Mouse (Mus musculus): ENCODE results near the gene Cd84. TPM values are rescaled to one million over a fixed set of nuclear protein-coding genes. Genes with fewer than 3 reads are reported as not detected.
"Not testable (repeated sequence)": the region's sequence is repeated elsewhere in the genome, so short reads cannot be mapped to it uniquely, and the experiment has no call there.

Gene Cd84
- polyA plus RNA-seq, 1 experiment from 2014 or later: 1.1 TPM

GRCm38 (mm10) chr1:171886989-171887388 is 47.5 kb downstream of the Cd84 start:
- WGBS: 96% methylated on average over 1 of the region's 1 CpGs

GRCm38 (mm10) chr1:171895364-171895763 is 55.9 kb downstream of the Cd84 start, which contains the start of gene Gm10521:
Gene Gm10521 (plus strand): TSS chr1:171895664.
- WGBS: 75% methylated on average over 5 of the region's 5 CpGs
- not testable (repeated sequence) for ATAC-seq; H3K4me2 ChIP-seq (ENCODE audit: low read length); H3K4me1 ChIP-seq (ENCODE audit: control insufficient read depth, insufficient read depth, low read depth, low read length); H3K9me3 ChIP-seq (ENCODE audit: control insufficient read depth, low read length); H3K27me3 ChIP-seq (replicated peaks; ENCODE audit: control insufficient read depth, insufficient read depth, low read length); H3K9ac ChIP-seq (ENCODE audit: low read depth, low read length); H3K4me3 ChIP-seq (ENCODE audit: low read length); H3K36me3 ChIP-seq (ENCODE audit: control insufficient read depth, insufficient read depth, low read length); H3K27ac ChIP-seq (ENCODE audit: low read depth, low read length)

More at GRCm38 (mm10) chr1:171886989-171887388, 47.5 kb downstream of the Cd84 start:
- H3K27me3 ChIP-seq (replicated peaks; ENCODE audit: control insufficient read depth, insufficient read depth, low read length): no peaks in the 10 kb centered on the region
- H3K4me2 ChIP-seq (ENCODE audit: low read length): no peak overlapping the region
- H3K36me3 ChIP-seq (ENCODE audit: control insufficient read depth, insufficient read depth, low read length): no peaks in the 10 kb centered on the region
- H3K9me3 ChIP-seq (ENCODE audit: control insufficient read depth, low read length): no peaks in the 10 kb centered on the region
- no peak for ATAC-seq
- H3K4me3 ChIP-seq (ENCODE audit: low read length): no peak overlapping the region
- H3K27ac ChIP-seq (ENCODE audit: low read depth, low read length): no peak overlapping the region
- no peak overlapping the region for H3K9ac ChIP-seq (ENCODE audit: low read depth, low read length)
- H3K4me1 ChIP-seq (ENCODE audit: control insufficient read depth, insufficient read depth, low read depth, low read length): no peaks in the 10 kb centered on the region

GRCm38 (mm10) chr1:171904011-171904410 is 64.5 kb downstream of the Cd84 start:
- Histone ChIP-seq H3K9ac (ENCODE audit: low read depth, low read length) (no peak overlapping the region), H3K4me1 (ENCODE audit: control insufficient read depth, insufficient read depth, low read depth, low read length) (no peaks in the 10 kb centered on the region), H3K27ac (ENCODE audit: low read depth, low read length) (no peak overlapping the region), H3K36me3 (ENCODE audit: control insufficient read depth, insufficient read depth, low read length) (no peaks in the 10 kb centered on the region), H3K9me3 (ENCODE audit: control insufficient read depth, low read length) (0 out of 2 replicates have a peak, but pooled peaks cover 2% of the 10 kb centered on the region), H3K27me3 (replicated peaks; ENCODE audit: control insufficient read depth, insufficient read depth, low read length) (no peaks in the 10 kb centered on the region), H3K4me2 (ENCODE audit: low read length) (no peak overlapping the region), H3K4me3 (ENCODE audit: low read length) (no peak overlapping the region)
- ATAC-seq: no peak
- 82% methylated on average over 1 of the region's 1 CpGs for WGBS

GRCm38 (mm10) chr1:171915638-171916458 is 76.4 kb downstream of the Cd84 start:
- Histone ChIP-seq H3K9me3 (ENCODE audit: control insufficient read depth, low read length) (no peaks in the 10 kb centered on the region), H3K4me1 (ENCODE audit: control insufficient read depth, insufficient read depth, low read depth, low read length) (no peaks in the 10 kb centered on the region), H3K36me3 (ENCODE audit: control insufficient read depth, insufficient read depth, low read length) (no peaks in the 10 kb centered on the region), H3K27ac (ENCODE audit: low read depth, low read length) (no peak overlapping the region), H3K9ac (ENCODE audit: low read depth, low read length) (no peak overlapping the region), H3K4me3 (ENCODE audit: low read length) (no peak overlapping the region), H3K4me2 (ENCODE audit: low read length) (no peak overlapping the region), H3K27me3 (replicated peaks; ENCODE audit: control insufficient read depth, insufficient read depth, low read length) (no peaks in the 10 kb centered on the region)
- no peak for ATAC-seq
- 86% methylated on average over 13 of the region's 13 CpGs for WGBS

GRCm38 (mm10) chr1:171917305-171918039 is 78.0 kb downstream of the Cd84 start, which contains the start of gene Slamf6:
Gene Slamf6 (plus strand): TSS chr1:171917515.
- no peak for ATAC-seq
- Histone ChIP-seq H3K9ac (ENCODE audit: low read depth, low read length) (no peak within 1 kb of the TSS), H3K27me3 (replicated peaks; ENCODE audit: control insufficient read depth, insufficient read depth, low read length) (no peaks in the 10 kb centered on the region), H3K9me3 (ENCODE audit: control insufficient read depth, low read length) (no peaks in the 10 kb centered on the region), H3K4me1 (ENCODE audit: control insufficient read depth, insufficient read depth, low read depth, low read length) (no peaks in the 10 kb centered on the region), H3K4me3 (ENCODE audit: low read length) (no peak within 1 kb of the TSS), H3K36me3 (ENCODE audit: control insufficient read depth, insufficient read depth, low read length) (no peaks in the 10 kb centered on the region), H3K4me2 (ENCODE audit: low read length) (no peak within 1 kb of the TSS), H3K27ac (ENCODE audit: low read depth, low read length) (no peak within 1 kb of the TSS)
- 84% methylated on average over 14 of the region's 14 CpGs for WGBS

- 91% methylated on average over 12 of the region's 12 CpGs for WGBS
- Histone ChIP-seq H3K36me3 (ENCODE audit: control insufficient read depth, insufficient read depth, low read length) (no peaks in the 10 kb centered on the region), H3K27ac (ENCODE audit: low read depth, low read length) (no peak overlapping the region), H3K4me1 (ENCODE audit: control insufficient read depth, insufficient read depth, low read depth, low read length) (no peaks in the 10 kb centered on the region), H3K9me3 (ENCODE audit: control insufficient read depth, low read length) (no peaks in the 10 kb centered on the region), H3K4me3 (ENCODE audit: low read length) (no peak overlapping the region), H3K9ac (ENCODE audit: low read depth, low read length) (no peak overlapping the region), H3K27me3 (replicated peaks; ENCODE audit: control insufficient read depth, insufficient read depth, low read length) (no peaks in the 10 kb centered on the region), H3K4me2 (ENCODE audit: low read length) (no peak overlapping the region)
- no peak for ATAC-seq
Observed at GRCm38 (mm10) chr1:171918136-171918920, 78.8 kb downstream of the Cd84 start.

GRCm38 (mm10) chr1:171919193-171919592 is 79.7 kb downstream of the Cd84 start:
- Histone ChIP-seq H3K9ac (ENCODE audit: low read depth, low read length) (no peak overlapping the region), H3K4me3 (ENCODE audit: low read length) (no peak overlapping the region), H3K36me3 (ENCODE audit: control insufficient read depth, insufficient read depth, low read length) (no peaks in the 10 kb centered on the region), H3K4me2 (ENCODE audit: low read length) (no peak overlapping the region), H3K4me1 (ENCODE audit: control insufficient read depth, insufficient read depth, low read depth, low read length) (no peaks in the 10 kb centered on the region), H3K9me3 (ENCODE audit: control insufficient read depth, low read length) (no peaks in the 10 kb centered on the region), H3K27ac (ENCODE audit: low read depth, low read length) (no peak overlapping the region), H3K27me3 (replicated peaks; ENCODE audit: control insufficient read depth, insufficient read depth, low read length) (no peaks in the 10 kb centered on the region)
- ATAC-seq: no peak
- WGBS: 89% methylated on average over 5 of the region's 5 CpGs

GRCm38 (mm10) chr1:171919901-171920510 is 80.5 kb downstream of the Cd84 start:
- no peaks in the 10 kb centered on the region for H3K9me3 ChIP-seq (ENCODE audit: control insufficient read depth, low read length)
- H3K4me3 ChIP-seq (ENCODE audit: low read length): no peak overlapping the region
- H3K4me2 ChIP-seq (ENCODE audit: low read length): no peak overlapping the region
- no peak overlapping the region for H3K9ac ChIP-seq (ENCODE audit: low read depth, low read length)
- H3K4me1 ChIP-seq (ENCODE audit: control insufficient read depth, insufficient read depth, low read depth, low read length): no peaks in the 10 kb centered on the region
- H3K36me3 ChIP-seq (ENCODE audit: control insufficient read depth, insufficient read depth, low read length): no peaks in the 10 kb centered on the region
- no peak for ATAC-seq
- no peak overlapping the region for H3K27ac ChIP-seq (ENCODE audit: low read depth, low read length)
- 87% methylated on average over 6 of the region's 6 CpGs for WGBS
- H3K27me3 ChIP-seq (replicated peaks; ENCODE audit: control insufficient read depth, insufficient read depth, low read length): no peaks in the 10 kb centered on the region

All from hindbrain, embryonic 16.5 days (tissue).